Comparison of ENCODE assay signal across 9 mouse cellular contexts in genomic region chr5:105868593-105868992, GRCm38 (mm10). TPM values are rescaled to one million over a fixed set of nuclear protein-coding genes. Genes with fewer than 3 reads are reported as not detected.
DNase-seq lines count a peak whose midpoint lies in the region; ATAC-seq lines count a peak whose summit lies in the region.
"Had no signal": no experiment of that assay in that cellular context is flagged by ENCODE, and none has a peak within 500 bp of the region (broad histone marks: within the 10 kb centered on the region; RNA-seq: fewer than 3 reads in every experiment).

No protein-coding gene starts in this region.

- H3K9me3 ChIP-seq in hindbrain, embryonic 13.5 days = no peaks in the 10 kb centered on the region

- WGBS in hindbrain, embryonic 13.5 days = 23% methylated on average over 3 of the region's 3 CpGs

- H3K27ac ChIP-seq in hindbrain, embryonic 13.5 days = no peak overlapping the region

- peak; percentile 78 for DNase-seq in R1 (ENCODE audit: low read depth, low spot score)
- peak; percentile 86 for DNase-seq in cerebellum, adult 9-10 months
- peak; percentile 66 to 86 for DNase-seq in frontal cortex, postnatal 14 days (ENCODE audit: low spot score in 2 of 2)
- DNase-seq in layer of hippocampus, postnatal 10 days (ENCODE audit: low spot score in 2 of 2) = peak; percentile 88 to 90
- DNase-seq in lung, postnatal 36 days = peak; percentile 90
- DNase-seq in retina, postnatal 7 days (ENCODE audit: low read depth, low spot score) = peak; percentile 63
- DNase-seq in urinary bladder, adult 2 months (ENCODE audit: low spot score) = peak; percentile 68

- H3K4me2 ChIP-seq in hindbrain, embryonic 13.5 days = no peak overlapping the region

- no peak overlapping the region for H3K9ac ChIP-seq in hindbrain, embryonic 13.5 days

- H3K4me1 ChIP-seq in hindbrain, embryonic 13.5 days (replicated peaks) = peaks cover 12% of the 10 kb centered on the region

- no peak overlapping the region for H3K4me3 ChIP-seq in hindbrain, embryonic 13.5 days
- H3K4me3 ChIP-seq: myocyte had no signal

- no peaks in the 10 kb centered on the region for H3K36me3 ChIP-seq in hindbrain, embryonic 13.5 days

- no peaks in the 10 kb centered on the region for H3K27me3 ChIP-seq in hindbrain, embryonic 13.5 days

- ATAC-seq in hindbrain, embryonic 13.5 days (ENCODE audit: low FRiP score) = peak; percentile 71

RNA-seq across cellular contexts. Expression of gene Zfp326, which starts 7.8 kb away (rescaled TPM):
- polyA plus RNA-seq in hindbrain, embryonic 13.5 days (2015; fragmentation: Nextera tagmentation; extraction: Ambion mirVana) = 56.5 and 60.5 TPM in 2 replicates
- total RNA-seq in layer of hippocampus, postnatal 10 days (2021) = 10 to 100 TPM; 41.4 to 45.9 TPM
- polyA plus RNA-seq in urinary bladder, adult 2 months (2012; rRNA removed) = 23.0 and 24.4 TPM in 2 replicates
